Mouse (Mus musculus) liver, embryonic 11.5 days (tissue): Measurements from ENCODE around the gene Slc25a45. TPM values are rescaled to one million over a fixed set of nuclear protein-coding genes. Genes with fewer than 3 reads are reported as not detected.

ENCODE experiments used
- ATAC-seq: fragments of 200-750 bp; cut with Nextera tagmentation; replicated peaks from 2 replicates; pipeline ENCODE4 v1.8.0; 2017; ENCODE audit warnings: moderate number of reproducible peaks, mild to moderate bottlenecking, moderate TSS enrichment, moderate library complexity; ENCODE audit not compliant: low FRiP score
- DNase-seq: peaks from one replicate; pipeline ENCODE4 v3.0.0-alpha.2; 2017; ENCODE audit warnings: low spot score
- H3K27ac ChIP-seq: fragments of 300-500 bp; sonication (generic); 2 replicates; pipeline ENCODE4 v1.5.1; 2014; ENCODE audit warnings: mild to moderate bottlenecking, low read depth, low read length, control low read depth
- H3K27me3 ChIP-seq: fragments of 300-500 bp; sonication (generic); replicated peaks from 2 replicates; pipeline ENCODE4 v1.6.1; 2014; ENCODE audit warnings: low read length, mixed read lengths; ENCODE audit not compliant: control insufficient read depth, insufficient read depth
- H3K36me3 ChIP-seq: fragments of 300-500 bp; sonication (generic); 2 replicates; pipeline ENCODE4 v1.6.1; 2014; ENCODE audit warnings: mild to moderate bottlenecking, low read length, moderate library complexity, mixed read lengths; ENCODE audit not compliant: control insufficient read depth, insufficient read depth
- H3K4me1 ChIP-seq: fragments of 300-500 bp; sonication (generic); replicated peaks from 2 replicates; pipeline ENCODE4 v1.6.1; 2014; ENCODE audit warnings: low read length, mixed read lengths; ENCODE audit not compliant: control insufficient read depth, insufficient read depth
- H3K4me2 ChIP-seq: fragments of 300-500 bp; sonication (generic); 2 replicates; pipeline ENCODE4 v1.6.1; 2014; ENCODE audit warnings: mild to moderate bottlenecking, control low read depth, moderate library complexity
- H3K4me3 ChIP-seq: fragments of 300-500 bp; sonication (generic); 2 replicates; pipeline ENCODE4 v1.5.1; 2014; ENCODE audit warnings: low read depth, low read length, control low read depth
- H3K9ac ChIP-seq: fragments of 300-500 bp; sonication (generic); 2 replicates; pipeline ENCODE4 v1.6.1; 2014; ENCODE audit warnings: low read depth, low read length, control low read depth
- H3K9me3 ChIP-seq: fragments of 300-500 bp; sonication (generic); 2 replicates; pipeline ENCODE4 v1.6.1; 2016; ENCODE audit warnings: low read length, inconsistent platforms, mixed read lengths; ENCODE audit not compliant: control insufficient read depth
- WGBS: fragments of 180-500 bp; shearing (Covaris S2); extraction: QIAGEN DNeasy Blood & Tissue Kit; methylation state at CpG from one replicate; pipeline ENCODE4 v1.1.7; 2014; 5-methylcytosine and 5-hydroxymethylcytosine counted together
- polyA plus RNA-seq: library from polyadenylated mRNA; unstranded; fragments of >200 nt; fragmentation: Nextera tagmentation; extraction: Ambion mirVana; gene quantifications from 2 replicates; pipeline ENCODE4 v1.2.1, GENCODE M21; 2014

The Slc25a45 gene
- polyA plus RNA-seq, 1 experiment from 2014 or later: 8.2 TPM

DNA sequence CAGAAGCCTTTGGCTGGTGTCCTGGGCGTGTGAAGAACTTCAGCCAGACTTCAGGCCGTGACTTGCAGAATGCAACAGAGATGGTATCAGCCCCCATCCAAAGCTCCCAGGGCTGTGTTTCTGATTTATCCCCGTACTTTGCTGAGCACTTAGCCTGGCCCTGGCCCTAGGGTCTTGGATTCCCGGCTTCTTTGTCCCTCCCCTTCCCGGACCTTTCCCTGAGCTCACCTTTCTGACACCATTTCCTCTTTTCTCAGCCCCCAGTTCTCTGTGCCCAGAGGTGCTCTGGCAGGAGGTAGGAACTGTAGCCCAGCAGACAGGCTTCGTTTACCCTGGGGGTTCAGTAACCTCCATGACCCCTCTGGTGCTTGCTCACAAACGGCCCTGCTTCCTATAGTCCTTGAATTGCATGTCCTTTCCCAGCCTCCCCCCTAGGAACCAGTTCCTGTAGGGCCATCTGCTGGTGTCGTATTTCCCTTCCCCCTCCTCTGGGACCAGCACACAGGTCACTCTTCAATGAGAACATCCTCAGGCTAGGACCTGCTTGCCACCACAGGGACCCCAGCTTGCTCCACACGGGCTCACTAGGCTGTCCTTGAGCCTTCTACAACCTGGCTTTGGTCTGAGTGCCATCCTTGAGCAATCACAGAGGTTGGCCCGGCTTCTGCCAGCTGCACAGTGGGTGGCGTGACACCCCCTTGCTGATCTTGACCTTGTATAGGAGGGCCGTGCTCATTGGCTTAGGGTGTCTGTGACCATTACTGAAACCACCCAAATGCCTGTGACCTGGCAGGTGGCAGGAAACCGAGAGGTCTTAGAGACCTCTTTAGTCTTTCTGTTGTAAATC lies 28.6 kb upstream of the Slc25a45 start:
- peak overlapping the region; percentile 18 for H3K4me3 ChIP-seq
- peak overlapping the region; percentile 65 for H3K9ac ChIP-seq
- DNase-seq (no peak), ATAC-seq (no peak)
- peak overlapping the region; percentile 78 for H3K4me2 ChIP-seq
- no peaks in the 10 kb centered on the region for H3K9me3 ChIP-seq
- WGBS: 26% methylated on average over 13 of the region's 13 CpGs
- peaks cover 6% of the 10 kb centered on the region; the same call in 1 of the 2 replicates for H3K36me3 ChIP-seq
- no peaks in the 10 kb centered on the region for H3K27me3 ChIP-seq
- peaks cover 71% of the 10 kb centered on the region for H3K4me1 ChIP-seq
- H3K27ac ChIP-seq: peak overlapping the region; percentile 98

DNA sequence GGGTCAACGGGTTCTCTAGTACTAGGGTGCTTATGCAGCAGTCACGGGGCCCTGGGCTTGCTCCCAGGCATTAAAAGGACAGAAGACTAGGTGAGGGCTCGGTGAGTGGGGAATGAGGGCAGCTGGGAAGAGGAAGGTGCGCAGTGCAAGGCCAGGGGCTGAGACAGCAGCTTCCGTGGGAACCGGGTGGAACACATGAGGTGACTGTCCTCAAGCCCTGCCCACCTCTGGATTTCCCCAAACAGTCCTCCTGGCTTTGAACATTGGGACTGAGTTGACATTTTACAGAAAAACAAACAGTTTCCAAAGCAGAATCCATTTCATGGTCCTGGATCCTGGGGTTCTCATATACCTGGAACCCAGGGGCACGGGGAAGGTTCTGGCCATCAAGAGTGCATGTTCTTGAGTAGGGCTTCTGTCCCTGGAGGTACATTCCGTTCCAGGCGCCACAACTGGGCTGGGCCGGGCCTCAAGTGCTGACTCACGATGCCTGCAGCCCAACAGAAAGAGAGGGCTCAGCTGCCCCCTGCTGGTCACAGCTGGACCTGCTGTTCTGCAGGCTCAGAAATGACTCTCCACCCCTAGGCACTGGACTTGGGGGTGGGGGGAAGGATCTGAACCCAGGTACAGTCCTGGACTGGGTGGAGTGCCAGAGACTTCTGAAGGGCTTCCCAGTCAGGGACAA lies 27.6 kb upstream of the Slc25a45 start:
- peak; percentile 44 for ATAC-seq
- peaks cover 7% of the 10 kb centered on the region; the same call in 1 of the 2 replicates for H3K36me3 ChIP-seq
- peak; percentile 87 for DNase-seq
- peaks cover 61% of the 10 kb centered on the region for H3K4me1 ChIP-seq
- WGBS: 20% methylated on average over 11 of the region's 11 CpGs
- H3K27me3 ChIP-seq: no peaks in the 10 kb centered on the region
- peak overlapping the region; percentile 80 for H3K27ac ChIP-seq
- H3K9me3 ChIP-seq: no peaks in the 10 kb centered on the region
- H3K9ac ChIP-seq: peak overlapping the region; percentile 52
- no peak overlapping the region for H3K4me3 ChIP-seq
- peak overlapping the region; percentile 78 for H3K4me2 ChIP-seq

DNA sequence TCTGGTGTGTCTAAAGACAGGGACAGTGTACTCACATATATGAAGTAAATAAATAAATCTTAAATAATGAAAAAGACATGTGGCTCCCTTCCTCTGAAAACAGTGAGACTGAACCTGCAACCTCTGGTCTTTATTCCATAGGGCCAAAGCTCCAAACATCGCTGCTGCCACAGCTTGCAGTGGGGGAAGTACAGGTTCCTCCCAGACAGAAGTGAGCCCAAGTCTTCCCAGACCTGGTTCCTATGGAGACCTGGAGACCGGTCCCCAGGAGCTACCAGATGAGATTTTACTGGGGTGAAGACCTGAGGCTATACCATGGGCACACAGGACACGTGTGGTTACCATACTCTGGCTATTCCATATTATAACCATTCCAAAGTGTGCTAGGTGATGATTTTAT lies 26.7 kb upstream of the Slc25a45 start:
- no peak overlapping the region for H3K27ac ChIP-seq

DNA sequence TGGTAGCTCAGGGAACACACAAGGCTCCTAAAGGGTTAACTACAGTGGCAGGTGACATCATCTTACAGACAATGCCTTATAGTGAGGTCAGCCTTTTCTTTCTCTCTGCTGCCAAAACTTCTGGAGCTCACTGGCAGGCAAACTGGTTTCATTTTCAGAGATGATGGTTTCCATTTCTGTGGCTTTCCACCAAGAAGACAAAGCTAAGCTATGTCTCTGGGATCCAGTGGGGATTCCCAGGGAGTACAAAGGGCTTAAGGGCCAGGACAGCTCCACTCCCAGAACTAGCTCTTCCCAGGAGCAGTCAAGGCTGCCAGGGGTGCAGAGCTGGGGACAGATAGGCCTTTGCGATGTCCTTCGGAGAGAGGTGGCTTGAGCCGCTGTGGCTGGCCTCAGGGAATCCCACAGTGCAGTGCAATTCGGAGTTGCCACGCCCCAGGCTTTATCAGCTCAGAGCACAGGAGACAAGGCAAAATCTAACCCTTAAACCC lies 26.1 kb upstream of the Slc25a45 start:
- WGBS: 42% methylated on average over 5 of the region's 5 CpGs
- no peaks in the 10 kb centered on the region for H3K27me3 ChIP-seq
- H3K4me2 ChIP-seq: peak overlapping the region; percentile 43
- H3K9ac ChIP-seq: 0 out of 2 replicates have a peak overlapping the region, but pooled peaks have one; percentile 1
- DNase-seq (no peak), ATAC-seq (no peak)
- H3K4me3 ChIP-seq: no peak overlapping the region
- peaks cover 53% of the 10 kb centered on the region for H3K4me1 ChIP-seq
- H3K9me3 ChIP-seq: no peaks in the 10 kb centered on the region
- peaks cover 20% of the 10 kb centered on the region; the same call in 1 of the 2 replicates for H3K36me3 ChIP-seq
- H3K27ac ChIP-seq: no peak overlapping the region; the same call in 1 of the 2 replicates

More for the DNA sequence above, 26.7 kb upstream of the Slc25a45 start:
- H3K4me3 ChIP-seq: no peak overlapping the region
- H3K27me3 ChIP-seq: no peaks in the 10 kb centered on the region
- H3K9me3 ChIP-seq: no peaks in the 10 kb centered on the region
- no peak for DNase-seq
- H3K36me3 ChIP-seq: peaks cover 14% of the 10 kb centered on the region; the same call in 1 of the 2 replicates
- no peak overlapping the region for H3K9ac ChIP-seq
- WGBS: 87% methylated on average over 3 of the region's 3 CpGs
- no peak overlapping the region for H3K4me2 ChIP-seq
- no peak for ATAC-seq
- H3K4me1 ChIP-seq: peaks cover 57% of the 10 kb centered on the region

DNA sequence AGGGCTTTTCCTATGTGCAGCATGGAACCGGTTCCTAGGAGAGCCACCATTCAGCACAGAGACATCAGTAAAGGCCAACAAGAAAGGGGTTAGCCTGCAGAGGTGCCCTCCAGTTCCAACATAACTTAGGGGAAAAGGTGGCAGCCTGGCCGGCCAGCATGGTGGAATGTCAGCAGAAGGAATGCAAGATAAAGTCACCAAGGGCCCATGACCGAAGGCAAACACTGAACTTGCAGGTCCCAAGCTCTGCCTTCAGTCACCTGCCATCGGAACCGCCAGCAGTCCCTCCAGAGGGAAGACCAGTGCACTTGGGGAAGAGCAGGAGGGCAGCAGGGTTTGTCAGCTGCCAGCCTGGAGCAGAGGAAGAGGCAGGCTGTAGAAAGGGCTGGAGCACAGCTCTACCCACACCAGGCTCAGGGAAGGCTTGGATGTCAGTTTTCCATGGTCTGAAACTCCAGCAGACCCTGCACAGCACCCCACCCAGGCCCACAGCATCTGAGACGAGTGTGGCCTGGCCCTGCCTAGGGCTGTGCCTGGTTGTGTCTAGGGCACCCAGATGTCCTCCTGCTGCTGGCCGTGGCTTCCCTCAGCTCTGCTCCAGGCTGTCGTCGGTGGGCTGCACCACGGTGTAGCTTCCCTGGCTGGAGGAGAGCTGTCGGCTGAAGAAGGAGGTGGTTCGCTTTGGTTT lies 25.4 kb upstream of the Slc25a45 start:
- peaks cover 47% of the 10 kb centered on the region for H3K4me1 ChIP-seq
- no peak overlapping the region for H3K4me3 ChIP-seq
- no peak overlapping the region; the same call in 1 of the 2 replicates for H3K4me2 ChIP-seq
- ATAC-seq: no peak
- no peaks in the 10 kb centered on the region for H3K9me3 ChIP-seq
- no peak for DNase-seq
- H3K36me3 ChIP-seq: peaks cover 21% of the 10 kb centered on the region; the same call in 1 of the 2 replicates
- peak overlapping the region; percentile 38; the same call in 1 of the 2 replicates for H3K27ac ChIP-seq
- H3K27me3 ChIP-seq: no peaks in the 10 kb centered on the region
- WGBS: 75% methylated on average over 12 of the region's 12 CpGs
- H3K9ac ChIP-seq: no peak overlapping the region

DNA sequence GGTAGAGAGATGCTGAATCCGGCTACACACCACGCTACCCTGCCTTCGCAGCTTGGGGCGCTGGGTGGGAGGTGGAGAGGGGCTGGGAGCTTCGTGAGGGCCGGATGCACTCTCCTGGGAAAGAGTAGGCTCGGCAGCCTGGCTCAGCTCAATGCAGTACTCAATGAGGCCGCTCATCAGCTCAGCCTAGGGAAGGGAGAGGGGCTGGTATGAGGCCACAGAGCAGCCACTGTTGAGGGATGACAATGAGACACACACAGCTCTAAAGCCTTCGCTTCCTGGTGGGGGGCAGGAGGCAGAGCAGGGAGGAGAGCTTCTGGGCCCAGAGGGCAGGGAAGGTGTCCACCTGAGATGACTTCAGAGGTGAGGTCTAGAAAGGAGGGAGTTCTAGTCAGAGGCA lies 21.0 kb upstream of the Slc25a45 start:
- Histone ChIP-seq H3K27me3 (no peaks in the 10 kb centered on the region), H3K4me2 (no peak overlapping the region), H3K36me3 (peaks cover 42% of the 10 kb centered on the region), H3K9ac (no peak overlapping the region), H3K4me1 (peaks cover 10% of the 10 kb centered on the region; the same call in 1 of the 2 replicates), H3K9me3 (no peaks in the 10 kb centered on the region), H3K27ac (no peak overlapping the region), H3K4me3 (no peak overlapping the region)
- ATAC-seq: no peak
- 88% methylated on average over 9 of the region's 9 CpGs for WGBS
- no peak for DNase-seq

DNA sequence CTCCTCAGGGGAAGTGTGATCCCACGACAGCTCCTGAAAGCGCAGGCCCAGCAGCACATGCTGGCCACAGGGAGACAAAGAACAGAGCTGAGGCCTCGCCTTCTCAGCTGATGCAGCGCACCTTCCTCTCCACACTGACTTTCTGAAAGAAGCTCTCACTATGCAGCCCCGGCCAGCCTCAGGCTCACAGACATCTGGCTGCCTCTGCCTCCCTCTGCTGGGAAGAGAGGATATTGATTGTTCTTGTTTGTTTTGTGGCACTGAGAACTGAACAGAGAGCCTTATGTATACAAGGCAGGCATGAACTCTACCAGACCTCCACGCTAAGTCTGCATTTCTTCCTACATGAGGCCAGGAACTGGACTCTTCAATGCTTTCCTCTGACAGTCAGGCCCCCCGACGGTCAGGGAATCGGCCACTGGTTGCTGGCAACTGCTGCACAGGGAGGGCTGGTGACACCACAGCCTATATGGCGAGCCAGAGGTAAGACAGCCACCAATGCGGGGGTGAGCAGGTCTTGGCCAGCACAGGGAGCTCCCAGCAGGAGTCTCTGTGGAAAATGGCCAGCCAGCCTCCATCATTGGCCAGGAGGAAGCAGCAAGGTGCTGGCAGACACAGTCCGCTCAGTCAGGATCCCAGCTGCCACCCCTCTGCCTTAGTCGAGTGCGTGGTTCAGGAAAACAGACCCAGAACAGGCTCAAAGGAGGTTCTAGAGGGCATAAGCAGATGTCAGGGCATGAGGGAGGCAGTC lies 15.1 kb upstream of the Slc25a45 start:
- Histone ChIP-seq H3K9me3 (no peaks in the 10 kb centered on the region), H3K4me2 (no peak overlapping the region), H3K9ac (no peak overlapping the region), H3K27me3 (no peaks in the 10 kb centered on the region), H3K27ac (no peak overlapping the region), H3K4me3 (no peak overlapping the region), H3K36me3 (peaks cover 53% of the 10 kb centered on the region), H3K4me1 (no peaks in the 10 kb centered on the region)
- WGBS: 96% methylated on average over 14 of the region's 14 CpGs
- DNase-seq (no peak), ATAC-seq (no peak)

DNA sequence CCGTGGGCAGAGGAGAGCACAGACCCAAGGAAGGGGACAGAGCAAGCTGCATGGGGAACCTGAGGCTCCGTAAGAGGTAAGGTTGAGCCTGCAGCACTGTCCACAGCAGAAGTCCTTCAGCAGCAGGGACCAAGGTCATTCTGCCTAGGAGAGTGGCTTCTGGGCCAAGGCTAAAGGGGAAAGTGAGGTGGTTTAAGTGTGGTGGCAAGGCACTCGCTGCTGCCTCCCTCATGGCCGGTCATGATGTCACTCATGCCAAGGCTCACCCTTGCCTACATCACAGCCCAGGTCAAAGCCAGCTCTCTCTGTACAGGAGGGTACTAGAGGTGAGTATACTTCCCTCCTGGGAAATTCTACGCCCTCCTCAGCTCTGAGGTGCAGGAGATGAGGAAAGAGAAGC lies 13.8 kb upstream of the Slc25a45 start:
- Histone ChIP-seq H3K36me3 (peaks cover 48% of the 10 kb centered on the region), H3K4me2 (no peak overlapping the region), H3K9me3 (no peaks in the 10 kb centered on the region), H3K4me3 (no peak overlapping the region), H3K27ac (no peak overlapping the region), H3K9ac (no peak overlapping the region), H3K4me1 (no peaks in the 10 kb centered on the region), H3K27me3 (no peaks in the 10 kb centered on the region)
- DNase-seq (no peak), ATAC-seq (no peak)
- 95% methylated on average over 5 of the region's 5 CpGs for WGBS
